Mouse (Mus musculus): ENCODE data around the gene Rgsl1. TPM values are rescaled to one million over a fixed set of nuclear protein-coding genes. Genes with fewer than 3 reads are reported as not detected.
"Not testable (repeated sequence)": the region's sequence is repeated elsewhere in the genome, so short reads cannot be mapped to it uniquely, and the experiment has no call there.

The Rgsl1 gene
- not detected in 2 replicates for polyA plus RNA-seq (2014; fragmentation: Nextera tagmentation; extraction: Ambion mirVana)

DNA sequence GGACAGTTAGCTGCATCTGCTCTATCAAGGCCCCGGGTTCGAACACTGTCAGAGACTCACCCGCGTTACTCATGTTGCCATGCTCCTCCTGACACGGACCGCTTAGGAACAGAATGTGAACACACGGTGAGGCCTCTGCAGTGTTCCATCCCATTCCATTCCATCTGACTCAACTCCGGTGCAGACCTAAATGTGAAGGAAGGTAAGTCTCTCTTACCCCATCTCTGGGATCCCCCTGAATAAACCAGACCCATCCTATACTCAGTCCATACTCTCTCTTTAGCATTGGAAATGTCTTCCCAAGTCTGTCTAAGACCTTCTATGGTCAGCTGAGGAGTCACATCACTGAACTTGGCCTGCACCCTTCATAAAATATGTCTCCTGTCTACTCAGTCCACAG is at the start of gene Rgsl1:
Gene Rgsl1, minus strand, starts transcription at position 101 of the 400 bp plus-strand sequence.
- no peak within 1 kb of the TSS for H3K27ac ChIP-seq (replicated peaks in 1 of 2; ENCODE audit: control insufficient read depth in 1 of 2, insufficient read depth in 1 of 2, low read depth in 2 of 2, low read length in 2 of 2)
- H3K9ac ChIP-seq (ENCODE audit: low read length) = no peak within 1 kb of the TSS
- no peaks in the 10 kb centered on the region for H3K9me3 ChIP-seq (ENCODE audit: control insufficient read depth, low read length)
- ATAC-seq (ENCODE audit: insufficient number of reproducible peaks, insufficient read depth, low FRiP score, low read depth) = no peak
- no peaks in the 10 kb centered on the region for H3K27me3 ChIP-seq (ENCODE audit: control insufficient read depth, insufficient read depth, low read length)
- H3K36me3 ChIP-seq (ENCODE audit: control insufficient read depth, insufficient read depth, low read length) = no peaks in the 10 kb centered on the region
- H3K4me3 ChIP-seq (ENCODE audit: control insufficient read depth in 1 of 2, insufficient read depth in 1 of 2, low read depth in 1 of 2, low read length in 2 of 2) = no peak within 1 kb of the TSS
- WGBS = 96% methylated on average over 8 of the region's 8 CpGs
- H3K4me2 ChIP-seq (ENCODE audit: low read length) = no peak within 1 kb of the TSS
- H3K4me1 ChIP-seq (ENCODE audit: control insufficient read depth in 2 of 2, insufficient read depth in 2 of 2, low read length in 2 of 2) = 0 out of 4 replicates have a peak, but pooled peaks cover 0 to 2% of the 10 kb centered on the region in 2 experiments

DNA sequence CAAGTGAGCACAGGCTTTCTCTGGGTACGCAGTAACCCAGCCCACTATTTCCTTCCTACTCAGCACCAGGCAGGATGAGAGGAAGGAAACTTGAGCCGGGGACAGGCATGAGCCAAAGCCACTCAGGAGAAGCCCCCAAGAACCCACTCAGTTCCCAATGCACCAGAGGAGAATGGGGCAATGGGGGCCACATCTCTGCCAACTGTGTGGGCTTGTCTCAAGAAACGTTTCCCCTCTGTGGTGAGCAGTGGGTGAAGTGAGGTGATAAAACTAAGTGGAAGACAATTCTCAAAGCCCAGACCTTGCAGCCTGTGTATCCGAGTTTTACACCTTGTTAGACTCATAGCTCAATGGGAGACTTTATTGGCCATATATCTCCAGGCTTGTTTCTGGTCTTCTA is 47.5 kb upstream of the Rgsl1 start, which contains the start of gene Teddm1a:
Gene Teddm1a, plus strand, starts transcription at position 301 of the 400 bp plus-strand sequence.
- H3K9ac ChIP-seq (ENCODE audit: low read length) = no peak within 1 kb of the TSS
- WGBS = 45% methylated on average over 4 of the region's 4 CpGs
- H3K9me3 ChIP-seq (ENCODE audit: control insufficient read depth, low read length) = no peaks in the 10 kb centered on the region
- no peaks in the 10 kb centered on the region for H3K27me3 ChIP-seq (ENCODE audit: control insufficient read depth, insufficient read depth, low read length)
- H3K4me2 ChIP-seq (ENCODE audit: low read length) = no peak within 1 kb of the TSS
- no peak within 1 kb of the TSS for H3K27ac ChIP-seq (replicated peaks in 1 of 2; ENCODE audit: control insufficient read depth in 1 of 2, insufficient read depth in 1 of 2, low read depth in 2 of 2, low read length in 2 of 2)
- no peaks in the 10 kb centered on the region for H3K4me1 ChIP-seq (ENCODE audit: control insufficient read depth in 2 of 2, insufficient read depth in 2 of 2, low read length in 2 of 2)
- H3K36me3 ChIP-seq (ENCODE audit: control insufficient read depth, insufficient read depth, low read length) = no peaks in the 10 kb centered on the region
- no peak within 1 kb of the TSS for H3K4me3 ChIP-seq (ENCODE audit: control insufficient read depth in 1 of 2, insufficient read depth in 1 of 2, low read depth in 1 of 2, low read length in 2 of 2)
- no peak for ATAC-seq (ENCODE audit: insufficient number of reproducible peaks, insufficient read depth, low FRiP score, low read depth)

DNA sequence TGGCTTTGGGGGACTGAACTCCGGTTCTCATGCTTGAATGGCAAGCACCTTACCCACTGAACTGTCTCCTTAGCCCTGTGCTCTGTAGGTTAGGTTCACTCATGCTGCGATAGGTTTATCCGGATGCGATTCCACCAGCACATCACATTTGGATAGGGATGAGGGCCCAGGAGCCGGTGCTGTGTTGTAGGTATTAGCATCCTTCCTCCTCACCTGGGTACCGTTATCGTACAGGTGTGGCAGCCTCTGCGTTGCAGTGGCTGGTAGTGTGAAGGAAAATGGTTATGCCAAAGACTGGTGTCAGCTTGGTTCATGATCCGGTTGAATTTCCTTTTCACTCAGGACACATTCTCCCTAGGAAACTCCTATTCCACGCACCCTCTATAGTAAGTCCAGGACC is 46.2 kb upstream of the Rgsl1 start:
- WGBS = 86% methylated on average over 10 of the region's 10 CpGs
- Histone ChIP-seq H3K9ac (ENCODE audit: low read length) (no peak overlapping the region), H3K36me3 (ENCODE audit: control insufficient read depth, insufficient read depth, low read length) (no peaks in the 10 kb centered on the region), H3K27me3 (ENCODE audit: control insufficient read depth, insufficient read depth, low read length) (no peaks in the 10 kb centered on the region), H3K27ac (replicated peaks in 1 of 2; ENCODE audit: control insufficient read depth in 1 of 2, insufficient read depth in 1 of 2, low read depth in 2 of 2, low read length in 2 of 2) (no peak overlapping the region), H3K4me3 (ENCODE audit: control insufficient read depth in 1 of 2, insufficient read depth in 1 of 2, low read depth in 1 of 2, low read length in 2 of 2) (no peak overlapping the region), H3K4me2 (ENCODE audit: low read length) (no peak overlapping the region), H3K9me3 (ENCODE audit: control insufficient read depth, low read length) (no peaks in the 10 kb centered on the region), H3K4me1 (ENCODE audit: control insufficient read depth in 2 of 2, insufficient read depth in 2 of 2, low read length in 2 of 2) (no peaks in the 10 kb centered on the region)
- ATAC-seq (ENCODE audit: insufficient number of reproducible peaks, insufficient read depth, low FRiP score, low read depth) = no peak

DNA sequence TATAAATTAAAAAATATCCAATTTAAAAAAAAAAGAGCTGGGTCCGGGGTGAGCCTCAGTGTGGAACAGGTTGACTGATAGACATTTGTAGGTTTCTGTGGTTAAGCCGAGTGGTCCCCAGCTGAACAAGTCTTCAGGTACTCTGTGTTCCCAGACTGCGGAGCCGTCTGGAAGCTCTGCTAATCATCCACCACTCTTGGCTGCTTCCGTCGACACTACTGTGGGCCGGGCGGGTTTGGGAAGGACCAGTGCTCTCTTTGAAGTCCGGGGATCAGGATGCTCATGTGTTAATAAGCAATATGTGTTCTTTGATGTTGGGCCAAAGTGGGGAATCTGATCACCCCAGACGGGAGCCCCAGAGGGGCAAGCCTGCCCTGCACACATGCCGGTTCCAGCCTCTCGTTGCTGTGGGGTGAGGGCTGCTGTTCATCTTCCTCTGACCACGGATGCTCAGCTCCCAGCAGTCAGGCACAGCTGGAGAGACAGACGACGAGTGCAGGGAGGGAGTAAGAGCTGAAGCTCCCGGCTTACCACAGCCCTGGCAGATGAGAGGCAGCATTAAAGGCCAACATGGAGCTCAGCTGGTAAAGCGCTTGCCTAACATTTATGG is 42.2 kb upstream of the Rgsl1 start:
- no peak for ATAC-seq (ENCODE audit: insufficient number of reproducible peaks, insufficient read depth, low FRiP score, low read depth)
- Histone ChIP-seq H3K4me1 (ENCODE audit: control insufficient read depth in 2 of 2, insufficient read depth in 2 of 2, low read length in 2 of 2) (no peaks in the 10 kb centered on the region), H3K9me3 (ENCODE audit: control insufficient read depth, low read length) (no peaks in the 10 kb centered on the region), H3K4me3 (ENCODE audit: control insufficient read depth in 1 of 2, insufficient read depth in 1 of 2, low read depth in 1 of 2, low read length in 2 of 2) (no peak overlapping the region), H3K27me3 (ENCODE audit: control insufficient read depth, insufficient read depth, low read length) (no peaks in the 10 kb centered on the region), H3K4me2 (ENCODE audit: low read length) (no peak overlapping the region), H3K9ac (ENCODE audit: low read length) (no peak overlapping the region), H3K27ac (replicated peaks in 1 of 2; ENCODE audit: control insufficient read depth in 1 of 2, insufficient read depth in 1 of 2, low read depth in 2 of 2, low read length in 2 of 2) (no peak overlapping the region), H3K36me3 (ENCODE audit: control insufficient read depth, insufficient read depth, low read length) (no peaks in the 10 kb centered on the region)
- 25% methylated on average over 17 of the region's 17 CpGs for WGBS

DNA sequence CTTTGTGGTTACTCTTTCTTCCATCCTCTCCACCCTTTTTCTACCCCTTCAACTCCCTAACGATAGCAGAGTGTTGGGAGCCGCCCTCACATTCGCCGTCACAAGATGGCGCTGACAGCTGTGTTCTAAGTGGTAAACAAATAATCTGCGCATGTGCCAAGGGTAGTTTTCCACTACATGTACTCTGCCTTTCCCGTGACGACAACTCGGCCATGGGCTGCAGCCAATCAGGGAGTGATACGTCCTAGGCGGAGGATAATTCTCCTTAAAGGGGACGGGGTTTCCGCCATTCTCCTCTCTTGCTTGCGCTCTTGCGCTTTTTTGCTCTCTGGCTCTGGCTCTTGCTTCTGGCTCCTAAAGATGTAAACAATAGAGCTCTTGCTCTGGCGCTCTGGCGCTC is 36.4 kb upstream of the Rgsl1 start:
- not testable (repeated sequence) for H3K9ac ChIP-seq (ENCODE audit: low read length); ATAC-seq (ENCODE audit: insufficient number of reproducible peaks, insufficient read depth, low FRiP score, low read depth); H3K36me3 ChIP-seq (ENCODE audit: control insufficient read depth, insufficient read depth, low read length); H3K4me1 ChIP-seq (ENCODE audit: control insufficient read depth in 2 of 2, insufficient read depth in 2 of 2, low read length in 2 of 2); H3K27me3 ChIP-seq (ENCODE audit: control insufficient read depth, insufficient read depth, low read length); H3K9me3 ChIP-seq (ENCODE audit: control insufficient read depth, low read length); H3K27ac ChIP-seq (replicated peaks in 1 of 2; ENCODE audit: control insufficient read depth in 1 of 2, insufficient read depth in 1 of 2, low read depth in 2 of 2, low read length in 2 of 2); H3K4me2 ChIP-seq (ENCODE audit: low read length); H3K4me3 ChIP-seq (ENCODE audit: control insufficient read depth in 1 of 2, insufficient read depth in 1 of 2, low read depth in 1 of 2, low read length in 2 of 2)
- WGBS = 94% methylated on average over 17 of the region's 17 CpGs

DNA sequence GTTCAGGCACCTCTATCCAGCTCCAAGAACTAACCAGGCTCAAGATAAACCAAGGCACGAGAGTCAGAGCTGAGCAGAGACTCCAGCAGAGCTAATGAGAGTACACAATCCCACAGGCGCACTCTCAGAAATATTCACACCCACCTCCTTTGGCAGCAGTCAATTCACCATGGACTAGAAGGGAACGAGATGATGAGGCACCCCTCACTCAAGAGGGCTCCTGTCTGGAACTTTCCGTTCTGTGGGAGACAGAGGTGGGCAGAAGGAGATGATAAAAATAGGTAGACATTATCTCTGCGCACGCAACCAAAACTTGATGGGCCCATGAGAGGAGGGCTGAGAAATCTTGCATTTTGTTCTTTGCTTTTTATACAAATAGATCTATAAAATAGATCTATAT is 30.1 kb upstream of the Rgsl1 start, which contains the start of gene Teddm1b:
Gene Teddm1b, plus strand, starts transcription at position 301 of the 400 bp plus-strand sequence.
- ATAC-seq (ENCODE audit: insufficient number of reproducible peaks, insufficient read depth, low FRiP score, low read depth) = no peak
- H3K9ac ChIP-seq (ENCODE audit: low read length) = no peak within 1 kb of the TSS
- no peaks in the 10 kb centered on the region for H3K36me3 ChIP-seq (ENCODE audit: control insufficient read depth, insufficient read depth, low read length)
- no peaks in the 10 kb centered on the region; a peak in 1 of 4 replicates for H3K4me1 ChIP-seq (ENCODE audit: control insufficient read depth in 2 of 2, insufficient read depth in 2 of 2, low read length in 2 of 2)
- no peak within 1 kb of the TSS for H3K27ac ChIP-seq (replicated peaks in 1 of 2; ENCODE audit: control insufficient read depth in 1 of 2, insufficient read depth in 1 of 2, low read depth in 2 of 2, low read length in 2 of 2)
- 69% methylated on average over 6 of the region's 6 CpGs for WGBS
- H3K4me2 ChIP-seq (ENCODE audit: low read length) = no peak within 1 kb of the TSS
- no peaks in the 10 kb centered on the region for H3K9me3 ChIP-seq (ENCODE audit: control insufficient read depth, low read length)
- no peak within 1 kb of the TSS for H3K4me3 ChIP-seq (ENCODE audit: control insufficient read depth in 1 of 2, insufficient read depth in 1 of 2, low read depth in 1 of 2, low read length in 2 of 2)
- no peaks in the 10 kb centered on the region for H3K27me3 ChIP-seq (ENCODE audit: control insufficient read depth, insufficient read depth, low read length)

DNA sequence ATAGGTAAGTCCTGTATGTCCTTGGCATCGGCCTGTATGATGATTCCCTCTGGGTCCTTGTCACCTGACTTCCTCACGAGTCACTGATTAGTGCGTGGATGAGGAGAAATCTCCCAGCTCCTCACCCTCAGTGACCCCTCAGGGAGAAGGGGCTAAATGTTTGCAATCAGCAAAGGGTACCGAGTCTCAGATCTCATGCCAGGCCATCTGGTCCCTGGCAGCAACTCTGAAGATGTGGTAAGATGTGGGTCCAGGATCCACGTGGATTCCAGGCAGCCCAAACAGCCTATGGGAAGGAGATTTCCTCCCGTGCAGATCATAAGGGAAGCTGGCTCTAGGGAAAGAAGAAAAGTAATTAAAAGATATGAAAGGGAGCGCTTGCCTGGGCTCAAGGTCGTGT is 12.0 kb upstream of the Rgsl1 start:
- no peaks in the 10 kb centered on the region for H3K27me3 ChIP-seq (ENCODE audit: control insufficient read depth, insufficient read depth, low read length)
- H3K4me2 ChIP-seq (ENCODE audit: low read length) = no peak overlapping the region
- H3K4me1 ChIP-seq (ENCODE audit: control insufficient read depth in 2 of 2, insufficient read depth in 2 of 2, low read length in 2 of 2) = no peaks in the 10 kb centered on the region
- no peak overlapping the region for H3K9ac ChIP-seq (ENCODE audit: low read length)
- no peaks in the 10 kb centered on the region for H3K36me3 ChIP-seq (ENCODE audit: control insufficient read depth, insufficient read depth, low read length)
- no peak overlapping the region for H3K27ac ChIP-seq (replicated peaks in 1 of 2; ENCODE audit: control insufficient read depth in 1 of 2, insufficient read depth in 1 of 2, low read depth in 2 of 2, low read length in 2 of 2)
- H3K4me3 ChIP-seq (ENCODE audit: control insufficient read depth in 1 of 2, insufficient read depth in 1 of 2, low read depth in 1 of 2, low read length in 2 of 2) = no peak overlapping the region
- no peaks in the 10 kb centered on the region for H3K9me3 ChIP-seq (ENCODE audit: control insufficient read depth, low read length)
- 65% methylated on average over 8 of the region's 8 CpGs for WGBS
- ATAC-seq (ENCODE audit: insufficient number of reproducible peaks, insufficient read depth, low FRiP score, low read depth) = no peak

DNA sequence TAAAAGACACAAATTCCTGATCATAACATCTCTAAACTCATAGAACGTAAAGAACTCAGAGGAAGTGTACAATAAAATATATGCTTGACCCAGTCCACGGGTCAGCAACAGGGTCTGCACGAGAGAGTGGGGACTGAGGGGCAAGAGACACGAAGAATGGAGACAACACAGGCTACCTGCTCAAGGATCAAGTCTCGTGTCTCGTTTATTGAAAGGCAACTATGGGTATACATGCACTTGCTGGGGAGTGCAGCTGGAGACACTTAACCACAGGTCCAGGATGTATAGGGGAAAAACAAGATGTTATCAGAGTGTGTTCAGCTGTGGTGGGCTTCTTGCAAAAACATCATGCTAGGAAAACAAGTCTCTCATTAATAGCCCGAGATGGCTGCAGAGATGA is 8.8 kb upstream of the Rgsl1 start:
- H3K27ac ChIP-seq (replicated peaks in 1 of 2; ENCODE audit: control insufficient read depth in 1 of 2, insufficient read depth in 1 of 2, low read depth in 2 of 2, low read length in 2 of 2); ATAC-seq (ENCODE audit: insufficient number of reproducible peaks, insufficient read depth, low FRiP score, low read depth); H3K4me3 ChIP-seq (ENCODE audit: control insufficient read depth in 1 of 2, insufficient read depth in 1 of 2, low read depth in 1 of 2, low read length in 2 of 2); H3K36me3 ChIP-seq (ENCODE audit: control insufficient read depth, insufficient read depth, low read length); H3K9me3 ChIP-seq (ENCODE audit: control insufficient read depth, low read length); H3K4me2 ChIP-seq (ENCODE audit: low read length); H3K4me1 ChIP-seq (ENCODE audit: control insufficient read depth in 2 of 2, insufficient read depth in 2 of 2, low read length in 2 of 2); H3K9ac ChIP-seq (ENCODE audit: low read length); H3K27me3 ChIP-seq (ENCODE audit: control insufficient read depth, insufficient read depth, low read length): not testable (repeated sequence)
- 73% methylated on average over 7 of the region's 7 CpGs for WGBS
